Mouse (Mus musculus) spleen, adult 2 months (tissue): ENCODE measurements around the gene Gpr25. TPM values are rescaled to one million over a fixed set of nuclear protein-coding genes. Genes with fewer than 3 reads are reported as not detected.

Experiments
- DNase-seq, 2 experiments: peaks; one replicate each; pipeline versions ENCODE4 v3.0.0 to v3.0.0-alpha.2; 2012 to 2021; ENCODE audit warnings: low spot score in 2 of 2, low read depth in 1 of 2
- H3K27ac ChIP-seq: fragments of 200-500 bp; 2 replicates; pipeline ENCODE4 v1.5.1; 2012; ENCODE audit warnings: low read length, inconsistent platforms; ENCODE audit not compliant: insufficient read depth
- H3K27me3 ChIP-seq: fragments of 200-500 bp; 2 replicates; pipeline ENCODE4 v1.6.1; 2012; ENCODE audit warnings: mild to moderate bottlenecking, moderate library complexity, low read length, inconsistent platforms; ENCODE audit not compliant: control insufficient read depth, insufficient read depth
- H3K36me3 ChIP-seq: fragments of 200-500 bp; 2 replicates; pipeline ENCODE4 v1.6.1; 2012; ENCODE audit warnings: mild to moderate bottlenecking, low read length, inconsistent platforms; ENCODE audit not compliant: control insufficient read depth, insufficient read depth
- H3K4me1 ChIP-seq: fragments of 200-500 bp; 2 replicates; pipeline ENCODE4 v1.6.1; 2011; ENCODE audit warnings: inconsistent platforms; ENCODE audit not compliant: control insufficient read depth, insufficient read depth, insufficient read length
- H3K4me3 ChIP-seq: fragments of 200-500 bp; 2 replicates; pipeline ENCODE4 v1.5.1; 2011; ENCODE audit warnings: mild to moderate bottlenecking, inconsistent platforms; ENCODE audit not compliant: insufficient read depth, insufficient read length; ENCODE audit errors: extremely low read depth
- CTCF ChIP-seq: fragments of 200-500 bp; IDR thresholded peaks from 2 replicates; pipeline ENCODE4 v1.5.1; 2011; ENCODE audit warnings: mild to moderate bottlenecking, inconsistent platforms; ENCODE audit not compliant: insufficient read depth, insufficient read length, insufficient replicate concordance; ENCODE audit errors: extremely low read depth
- POLR2A ChIP-seq: fragments of 200-500 bp; IDR thresholded peaks from 2 replicates; pipeline ENCODE4 v1.6.1; 2011; ENCODE audit warnings: low read depth, low read length, inconsistent platforms
- WGBS: fragments of 180-500 bp; shearing (Covaris S2); methylation state at CpG from one replicate; pipeline ENCODE4 v1.1.7; 2018; 5-methylcytosine and 5-hydroxymethylcytosine counted together
- polyA plus RNA-seq: library from polyadenylated mRNA; depleted of rRNA; stranded (reverse); fragments of >200 nt; gene quantifications from 2 replicates; pipeline ENCODE4 v1.2.3, GENCODE M21; 2012

Gpr25 gene
- polyA plus RNA-seq, 1 experiment: 3.1 TPM

- no peak overlapping the region for H3K27ac ChIP-seq
- DNase-seq: no peak
- no peak for TF ChIP-seq POLR2A
- TF ChIP-seq CTCF: 0 out of 2 replicates have a peak, but pooled peaks have one; percentile 28
- no peaks in the 10 kb centered on the region; the same call in 1 of the 2 replicates for H3K4me1 ChIP-seq
- peak overlapping the region; percentile 51 for H3K4me3 ChIP-seq
- H3K36me3 ChIP-seq: no peaks in the 10 kb centered on the region
- H3K27me3 ChIP-seq: peaks cover 14% of the 10 kb centered on the region
- 3% methylated on average over 9 of the region's 9 CpGs for WGBS
These were observed 26.0 kb downstream of the Gpr25 start for GRCm38 (mm10) chr1:136234595-136235092.

- TF ChIP-seq CTCF (no peak), POLR2A (no peak)
- 1% methylated on average over 51 of the region's 51 CpGs for WGBS
- Histone ChIP-seq H3K36me3 (no peaks in the 10 kb centered on the region), H3K4me3 (peak within 1 kb of the TSS; percentile 51), H3K4me1 (no peaks in the 10 kb centered on the region; the same call in 1 of the 2 replicates), H3K27me3 (peaks cover 14% of the 10 kb centered on the region), H3K27ac (no peak within 1 kb of the TSS)
- DNase-seq: peak; percentile 2 to 6
These were observed 26.6 kb downstream of the Gpr25 start, which contains the start of gene Inava for GRCm38 (mm10) chr1:136233892-136234594. Gene Inava, minus strand, starts transcription at chr1:136234264.

GRCm38 (mm10) chr1:136232986-136233790 is 27.5 kb downstream of the Gpr25 start:
- no peak overlapping the region for H3K27ac ChIP-seq
- 19% methylated on average over 23 of the region's 23 CpGs for WGBS
- TF ChIP-seq CTCF: no peak
- no peak for TF ChIP-seq POLR2A
- H3K36me3 ChIP-seq: no peaks in the 10 kb centered on the region
- H3K4me3 ChIP-seq: no peak overlapping the region; the same call in 1 of the 2 replicates
- no peak for DNase-seq
- H3K4me1 ChIP-seq: no peaks in the 10 kb centered on the region; the same call in 1 of the 2 replicates
- H3K27me3 ChIP-seq: peaks cover 14% of the 10 kb centered on the region

GRCm38 (mm10) chr1:136232285-136232926 is 28.3 kb downstream of the Gpr25 start:
- H3K4me1 ChIP-seq: no peaks in the 10 kb centered on the region; the same call in 1 of the 2 replicates
- peaks cover 14% of the 10 kb centered on the region for H3K27me3 ChIP-seq
- WGBS: 17% methylated on average over 9 of the region's 9 CpGs
- no peak overlapping the region for H3K4me3 ChIP-seq
- no peaks in the 10 kb centered on the region for H3K36me3 ChIP-seq
- DNase-seq: no peak
- H3K27ac ChIP-seq: no peak overlapping the region
- TF ChIP-seq POLR2A (no peak), CTCF (no peak)

GRCm38 (mm10) chr1:136231596-136231995 is 29.1 kb downstream of the Gpr25 start:
- Histone ChIP-seq H3K4me1 (no peaks in the 10 kb centered on the region; the same call in 1 of the 2 replicates), H3K27ac (no peak overlapping the region), H3K36me3 (no peaks in the 10 kb centered on the region), H3K27me3 (peaks cover 14% of the 10 kb centered on the region), H3K4me3 (no peak overlapping the region)
- TF ChIP-seq CTCF: no peak
- TF ChIP-seq POLR2A: no peak
- no peak for DNase-seq
- 50% methylated on average over 6 of the region's 6 CpGs for WGBS

GRCm38 (mm10) chr1:136230201-136230600 is 30.5 kb downstream of the Gpr25 start:
- no peak overlapping the region for H3K4me3 ChIP-seq
- H3K27me3 ChIP-seq: peaks cover 14% of the 10 kb centered on the region
- H3K27ac ChIP-seq: no peak overlapping the region
- no peak for TF ChIP-seq CTCF
- no peak for TF ChIP-seq POLR2A
- no peak for DNase-seq
- H3K36me3 ChIP-seq: no peaks in the 10 kb centered on the region
- 83% methylated on average over 11 of the region's 11 CpGs for WGBS
- no peaks in the 10 kb centered on the region; the same call in 1 of the 2 replicates for H3K4me1 ChIP-seq
